Mouse (Mus musculus): ENCODE results near the gene Rbfox3.

DNA sequence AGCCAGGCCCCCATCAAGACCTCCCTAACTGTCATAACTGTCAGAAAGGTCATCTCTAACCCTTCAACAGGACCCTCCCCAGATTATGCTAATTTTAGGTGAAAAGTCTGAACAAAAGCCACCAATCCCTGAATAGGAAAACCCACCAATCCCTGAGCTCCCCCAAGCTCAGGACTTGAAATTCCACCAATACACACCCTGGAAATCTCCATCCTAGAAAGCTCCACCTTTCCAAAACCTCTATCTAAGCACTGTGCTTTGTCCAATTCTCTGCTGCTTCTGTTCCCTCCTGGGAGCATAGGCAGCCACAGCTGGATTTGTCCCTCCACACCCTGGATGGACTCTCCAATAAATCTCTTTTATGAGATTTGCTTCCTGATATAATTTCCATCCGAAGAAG, 438.2 kb downstream of the Rbfox3 start:
- TF ChIP-seq POLR2A (IDR thresholded peaks at IDR 0.05; ENCODE audit: borderline replicate concordance, control insufficient read depth, low read depth, low read length) (no peak), CTCF (IDR thresholded peaks at IDR 0.05; ENCODE audit: control insufficient read depth, insufficient read depth, low read length) (no peak)
